Mouse (Mus musculus): ENCODE results near the gene Atp2a3.
A peak's percentile ranks its signal among the peaks of the same experiment; 100 is the strongest.

Gene Atp2a3

GRCm38 (mm10) chr11:72955339-72955974, 5.5 kb upstream of the Atp2a3 start:
- no peak for DNase-seq

DNA sequence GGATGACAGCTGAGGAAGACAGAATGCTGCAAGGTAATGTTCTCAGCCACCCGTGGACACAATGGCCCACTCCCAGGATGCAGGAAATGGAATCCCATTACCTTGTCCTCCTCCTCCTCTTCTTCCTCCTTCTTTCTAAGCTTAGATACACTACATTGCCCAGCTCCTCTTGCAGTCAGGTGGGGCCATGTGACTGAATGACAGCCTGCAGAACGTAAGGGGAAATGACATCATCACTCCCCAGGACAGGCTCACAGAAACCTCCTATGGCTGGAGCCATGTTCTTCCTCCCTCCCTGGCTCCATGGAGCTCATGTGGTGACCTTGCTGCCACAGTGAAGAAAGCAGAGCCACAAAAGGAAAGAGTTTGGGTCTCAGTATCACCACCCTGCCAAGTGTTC, 3.7 kb upstream of the Atp2a3 start:
- DNase-seq = no peak

DNA sequence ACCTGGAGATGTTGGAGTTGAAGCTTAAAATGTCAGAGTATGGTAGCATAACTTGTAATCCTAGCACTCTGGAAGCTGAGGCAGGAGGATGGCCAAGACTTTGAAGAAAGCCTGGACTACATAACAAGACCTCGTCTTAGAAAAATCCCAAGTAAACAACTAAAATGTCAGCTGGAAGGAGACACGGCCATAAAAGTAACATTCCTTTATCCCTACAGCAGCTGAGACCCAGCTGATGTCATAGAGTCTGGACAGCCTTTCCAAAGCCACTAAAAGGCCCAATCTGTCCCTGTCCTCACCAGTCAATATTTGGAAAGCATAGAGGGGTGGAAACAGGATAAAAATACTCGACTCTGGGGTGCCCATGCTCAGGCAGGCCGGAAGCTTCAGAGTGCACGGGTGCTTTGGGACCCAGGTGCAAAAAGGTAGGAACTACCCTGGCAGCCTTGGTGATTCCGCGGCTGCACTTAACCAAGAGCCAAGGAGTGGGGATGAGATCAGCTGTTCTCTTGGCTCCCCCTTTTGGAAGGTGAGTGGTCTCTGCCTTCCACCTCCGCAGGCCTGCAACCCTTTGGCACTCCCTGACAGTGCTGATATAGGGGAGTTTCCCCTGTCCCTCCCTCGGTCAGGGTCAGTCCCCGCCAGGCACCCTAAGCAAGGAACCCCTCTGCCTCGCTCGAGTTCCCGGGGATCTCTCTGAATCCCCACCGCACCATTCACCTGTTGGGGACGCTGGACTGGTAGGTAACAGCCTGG, 867 bp upstream of the Atp2a3 start:
- DNase-seq = no peak

- DNase-seq = no peak
Measured at GRCm38 (mm10) chr11:72960723-72961071, 272 bp upstream of the Atp2a3 start.

- no peak for DNase-seq
Measured at GRCm38 (mm10) chr11:72962378-72962777, 1.4 kb downstream of the Atp2a3 start.

DNA sequence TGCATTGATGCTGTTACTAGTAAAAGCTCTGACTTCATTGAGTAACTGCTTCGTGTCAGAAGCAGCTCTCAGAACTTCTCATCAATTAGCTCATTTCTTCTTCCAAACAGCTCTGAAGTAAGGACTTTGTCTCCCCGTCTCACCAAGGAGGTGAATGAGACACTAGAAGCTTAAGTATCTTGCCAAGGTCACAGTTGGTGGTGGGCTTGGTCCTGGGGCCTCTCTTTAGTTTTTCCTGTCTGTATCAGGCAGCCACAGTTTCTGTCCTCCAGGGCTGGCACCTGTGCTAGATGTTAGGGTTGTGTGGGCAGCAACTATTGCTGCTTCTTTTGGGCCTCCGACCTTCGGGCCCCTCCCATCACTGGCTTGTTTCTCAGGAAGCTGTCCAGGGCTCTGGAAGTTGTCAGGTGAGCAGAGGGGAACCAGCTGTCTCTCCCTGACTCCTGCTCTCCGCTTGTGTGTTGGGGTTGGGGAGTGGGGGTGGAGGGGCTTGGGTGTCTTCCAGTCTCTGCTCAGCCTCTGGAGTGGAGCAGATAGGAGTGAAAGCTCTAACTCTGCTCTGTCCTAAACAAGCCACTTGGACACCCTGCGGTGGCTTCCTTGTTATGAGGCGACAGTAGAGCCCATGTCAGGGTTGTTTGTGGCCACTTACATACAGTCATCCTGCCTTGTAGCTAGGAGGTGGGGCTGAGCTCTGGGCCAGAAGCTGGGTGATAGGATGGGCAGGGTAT, 2.3 kb downstream of the Atp2a3 start:
- DNase-seq = no peak

DNA sequence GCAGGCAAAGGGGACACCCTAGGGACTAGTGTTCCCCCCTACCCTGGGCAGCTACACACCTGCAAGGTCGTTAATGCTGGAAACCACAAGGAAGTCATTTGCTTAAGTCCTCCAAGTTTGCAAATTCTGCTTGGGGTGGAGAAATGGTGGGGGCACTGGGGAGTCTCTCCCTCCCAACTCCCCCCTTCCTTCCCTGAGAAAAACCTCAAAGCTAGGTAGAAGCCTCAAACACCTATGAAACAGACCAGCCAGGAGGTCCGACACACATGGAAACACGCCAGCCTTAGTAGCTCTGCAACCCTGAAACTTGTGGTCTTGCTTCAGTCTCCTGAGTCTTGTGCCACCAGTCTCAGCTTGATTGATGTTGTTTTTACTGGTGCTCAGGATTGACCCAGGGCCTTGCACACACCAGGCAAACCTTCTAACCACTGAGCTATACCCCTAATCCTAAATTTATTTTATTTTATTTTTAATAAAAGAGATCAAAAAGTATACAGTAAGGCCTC, 2.9 kb downstream of the Atp2a3 start:
- DNase-seq = no peak

DNA sequence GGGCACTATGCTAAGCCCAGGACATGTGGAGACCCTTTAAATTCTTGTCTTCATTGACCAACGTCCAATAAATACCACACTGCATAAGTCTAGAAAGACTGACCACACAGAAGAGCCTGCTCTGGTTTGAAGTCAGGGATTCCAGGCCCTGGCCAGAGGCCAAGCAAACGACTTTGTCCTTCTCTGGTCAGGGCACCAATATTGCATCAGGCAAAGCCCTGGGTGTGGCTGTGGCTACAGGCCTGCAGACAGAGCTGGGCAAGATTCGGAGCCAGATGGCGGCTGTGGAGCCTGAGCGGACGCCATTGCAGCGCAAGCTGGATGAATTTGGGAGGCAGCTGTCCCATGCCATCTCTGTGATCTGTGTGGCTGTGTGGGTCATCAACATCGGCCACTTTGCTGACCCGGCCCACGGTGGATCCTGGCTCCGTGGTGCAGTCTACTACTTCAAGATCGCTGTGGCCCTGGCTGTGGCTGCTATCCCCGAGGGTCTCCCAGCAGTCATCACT, 14.1 kb downstream of the Atp2a3 start:
- DNase-seq = no peak

GRCm38 (mm10) chr11:72982516-72982915, 21.5 kb downstream of the Atp2a3 start:
- peak; percentile 38 to 46 for DNase-seq

DNA sequence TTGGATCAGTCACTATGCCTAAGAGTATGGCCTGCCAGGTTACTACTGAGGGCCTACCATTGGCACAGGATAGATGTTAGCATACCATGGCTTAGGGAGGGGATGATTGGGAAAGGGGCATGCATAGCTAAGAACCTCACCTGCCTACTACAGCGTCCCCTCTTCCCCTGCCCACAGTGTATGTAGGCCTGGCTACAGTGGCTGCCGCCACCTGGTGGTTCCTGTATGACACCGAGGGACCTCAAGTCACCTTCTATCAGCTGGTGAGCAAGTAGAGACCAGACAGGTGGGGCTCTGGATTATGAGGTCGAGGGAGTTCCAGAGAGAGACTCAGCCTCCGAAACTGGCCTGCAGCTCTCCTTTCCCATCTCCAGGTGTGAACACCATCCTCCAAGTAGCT, 22.3 kb downstream of the Atp2a3 start:
- DNase-seq = peak in 1 of 2 experiments; percentile 45

- no peak for DNase-seq
Measured at GRCm38 (mm10) chr11:72986745-72987144, 25.8 kb downstream of the Atp2a3 start.

DNA sequence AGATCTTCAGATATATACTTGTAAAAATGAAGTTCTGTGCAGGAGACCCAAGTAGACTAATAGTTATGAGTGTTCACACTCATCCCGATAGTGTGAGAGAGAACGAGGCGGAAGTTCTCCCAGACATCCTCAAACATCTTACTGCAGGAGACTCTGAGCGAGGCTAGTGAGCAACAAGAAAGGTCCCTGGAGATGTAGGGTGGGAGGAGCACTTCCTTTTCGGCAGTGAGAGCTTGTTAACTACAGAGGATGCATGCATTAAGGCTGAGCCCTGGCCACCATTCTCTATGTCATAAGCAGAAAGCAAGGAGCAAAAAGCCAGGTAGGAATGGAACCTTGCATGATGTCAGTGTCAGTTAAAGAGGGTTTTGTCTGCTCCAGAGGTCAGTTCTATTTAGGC, 26.3 kb downstream of the Atp2a3 start:
- DNase-seq = no peak

DNA sequence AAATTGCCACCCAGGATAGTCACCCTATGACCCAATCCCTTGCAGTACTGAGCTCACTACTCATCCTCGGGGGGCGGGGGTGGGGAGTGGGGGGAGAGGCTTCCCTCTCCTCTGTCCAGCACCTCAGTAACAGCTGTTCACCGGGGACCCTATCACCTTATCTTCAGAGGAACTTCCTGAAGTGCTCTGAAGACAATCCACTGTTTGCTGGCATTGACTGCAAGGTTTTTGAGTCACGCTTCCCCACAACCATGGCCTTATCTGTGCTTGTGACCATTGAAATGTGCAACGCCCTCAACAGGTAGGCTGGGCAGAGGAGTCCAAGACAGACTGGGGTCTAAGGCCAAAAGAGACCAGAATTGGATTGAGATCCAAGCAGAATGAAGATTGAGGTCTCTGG, 26.8 kb downstream of the Atp2a3 start:
- DNase-seq = no peak

DNA sequence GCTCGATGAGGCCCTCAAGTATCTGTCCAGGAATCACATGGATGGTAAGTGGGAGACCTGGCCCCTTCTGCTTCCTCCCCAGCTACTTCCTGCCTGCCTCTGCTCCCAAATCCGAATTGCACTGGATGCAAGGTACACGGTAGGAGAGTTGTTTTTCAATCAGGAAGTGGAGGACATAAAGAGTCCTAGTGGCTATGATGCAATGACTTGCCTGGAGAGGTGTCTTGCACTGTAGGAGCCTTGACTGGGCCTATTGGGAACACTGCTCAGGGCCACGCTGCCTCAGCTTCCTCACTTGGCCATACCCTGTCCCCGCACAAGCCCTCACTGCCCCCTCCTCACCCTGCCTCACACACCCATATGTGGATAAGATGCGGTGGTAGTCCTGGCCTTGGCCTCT, 28.1 kb downstream of the Atp2a3 start:
- no peak for DNase-seq

- no peak for DNase-seq
Measured at GRCm38 (mm10) chr11:72990688-72991087, 29.7 kb downstream of the Atp2a3 start.

DNA sequence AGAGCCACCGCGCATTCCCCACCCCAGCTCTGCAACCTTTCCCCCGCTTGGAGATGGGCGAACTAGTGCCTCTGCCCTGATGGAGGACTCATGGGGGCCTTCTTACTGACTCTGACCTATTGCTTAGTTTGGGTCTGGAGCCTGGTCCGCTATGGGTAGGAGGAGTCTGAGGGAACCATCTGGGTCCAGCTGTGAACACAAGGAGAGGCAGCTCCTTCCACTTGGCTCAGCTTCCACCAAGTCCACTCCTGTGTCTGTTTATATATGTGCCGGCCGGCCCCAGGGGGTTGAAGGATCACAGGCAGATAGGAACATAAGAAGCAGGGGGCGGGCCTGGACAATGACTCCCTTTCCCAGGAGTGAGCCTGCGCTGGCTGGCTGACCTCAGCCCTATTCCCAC, 31.0 kb downstream of the Atp2a3 start:
- DNase-seq = no peak

GRCm38 (mm10) chr11:72996346-72996745, 35.4 kb downstream of the Atp2a3 start:
- no peak for DNase-seq

DNA sequence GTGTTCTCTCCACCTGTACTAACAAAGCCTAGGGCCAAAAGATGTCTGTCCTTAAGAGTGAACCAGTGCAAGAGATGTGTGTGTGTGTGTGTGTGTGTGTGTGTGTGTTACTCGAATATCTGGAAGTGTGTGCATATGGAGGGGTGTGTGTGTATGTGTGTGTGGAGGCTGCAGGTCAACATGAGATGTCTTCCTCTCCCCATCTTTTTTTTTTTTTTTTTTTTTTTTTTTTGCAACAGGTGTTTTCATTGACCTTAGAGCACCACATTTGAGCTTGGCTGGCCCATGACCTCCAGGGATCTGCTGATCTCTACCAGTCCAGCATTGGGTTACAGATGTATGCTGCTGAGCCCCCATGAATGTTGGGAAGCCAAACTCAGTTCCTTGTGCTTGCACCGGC, 35.8 kb downstream of the Atp2a3 start:
- DNase-seq = no peak

- DNase-seq = no peak
Measured at GRCm38 (mm10) chr11:72997529-72998326, 36.8 kb downstream of the Atp2a3 start.

- DNase-seq = no peak
Measured at GRCm38 (mm10) chr11:72998771-72999170, 37.8 kb downstream of the Atp2a3 start, which contains the start of gene P2rx1. TSS of gene P2rx1 (plus strand) at chr11:72999103.

DNA sequence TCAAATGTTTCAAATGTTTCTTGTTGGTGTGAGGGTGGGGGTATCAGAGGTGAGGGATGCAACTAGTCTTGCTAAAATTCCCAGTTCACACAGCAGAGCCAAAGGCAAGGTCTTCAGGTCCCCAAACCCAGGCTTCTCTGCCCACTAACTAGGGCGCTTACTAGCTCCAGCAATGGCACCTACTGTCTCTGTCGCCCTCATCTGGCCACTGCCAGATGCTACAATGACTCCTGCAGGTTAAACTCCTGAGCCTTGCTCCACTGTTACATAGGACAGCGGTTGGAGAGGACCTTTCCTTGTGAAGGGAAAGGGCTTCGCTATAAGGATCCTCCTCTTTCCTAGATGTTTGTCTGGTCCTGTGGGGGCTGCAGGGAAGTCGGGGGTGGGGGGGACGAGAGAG, 40.1 kb downstream of the Atp2a3 start:
- peak; percentile 80 to 85 for DNase-seq

DNA sequence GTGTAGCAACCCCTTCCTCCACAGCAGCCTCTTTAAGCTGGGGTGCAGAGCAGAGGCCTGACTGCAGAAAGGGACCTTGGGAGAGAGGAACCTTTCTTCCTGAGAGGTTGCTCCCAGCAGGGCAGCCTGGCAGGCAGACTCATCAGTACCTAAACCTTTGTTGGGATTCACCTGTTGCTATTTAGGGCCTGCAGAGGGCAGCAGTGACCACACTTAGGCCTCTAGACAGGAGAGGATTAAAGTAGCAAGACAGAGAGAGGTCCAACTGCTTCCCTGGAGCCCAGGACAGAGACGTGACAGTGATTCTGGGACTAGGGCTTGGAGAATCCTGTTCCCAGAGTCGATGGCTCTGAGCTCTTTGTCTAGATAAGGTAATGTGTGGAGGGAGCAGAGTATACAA, 45.4 kb downstream of the Atp2a3 start:
- peak; percentile 72 to 75 for DNase-seq

DNA sequence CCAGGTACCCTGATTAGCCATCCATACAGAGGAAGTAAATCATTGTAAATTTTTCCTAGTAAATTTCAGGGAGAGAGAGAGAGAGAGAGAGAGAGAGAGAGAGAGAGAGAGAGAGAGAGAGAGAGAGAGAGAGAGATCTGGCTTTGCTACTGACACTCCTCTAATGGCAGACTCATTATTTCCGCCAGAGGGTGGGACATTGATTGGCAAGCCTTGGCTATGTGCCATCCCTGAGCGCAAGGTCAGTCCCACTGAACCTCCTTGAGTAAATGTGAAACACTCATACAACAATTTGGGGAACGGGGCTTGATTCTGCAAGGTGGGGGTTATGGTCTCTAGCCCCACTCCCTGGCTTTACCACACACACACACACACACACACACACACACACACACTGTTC, 46.1 kb downstream of the Atp2a3 start:
- DNase-seq = peak in 1 of 2 experiments; percentile 26

Data from cerebellum, postnatal 14 days (tissue).